Mouse (Mus musculus) forebrain, postnatal 0 days (tissue): Measurements from ENCODE around the gene 4930467E23Rik. TPM values are rescaled to one million over a fixed set of nuclear protein-coding genes. Genes with fewer than 3 reads are reported as not detected.
"Not testable (repeated sequence)": the region's sequence is repeated elsewhere in the genome, so short reads cannot be mapped to it uniquely, and the experiment has no call there.

Experiments used
- ATAC-seq: fragments of 200-750 bp; cut with Nextera tagmentation; 2 replicates; pipeline ENCODE4 v1.8.0; 2017; ENCODE audit warnings: mild to moderate bottlenecking, moderate library complexity
- DNase-seq: peaks from one replicate; pipeline ENCODE4 v3.0.0-alpha.2; 2015
- H3K27ac ChIP-seq: fragments of 300-500 bp; sonication (generic); 2 replicates; pipeline ENCODE4 v1.5.1; 2014; ENCODE audit warnings: low read depth, mild to moderate bottlenecking, antibody characterized with exemption, low read length, moderate library complexity, mixed read lengths
- H3K27me3 ChIP-seq: fragments of 300-500 bp; sonication (generic); 2 replicates; pipeline ENCODE4 v1.6.1; 2014; ENCODE audit warnings: mild to moderate bottlenecking, low read length, mixed read lengths; ENCODE audit not compliant: insufficient read depth
- H3K36me3 ChIP-seq: fragments of 300-500 bp; sonication (generic); 2 replicates; pipeline ENCODE4 v1.6.1; 2014; ENCODE audit warnings: mild to moderate bottlenecking, moderate library complexity; ENCODE audit not compliant: insufficient read depth
- H3K4me1 ChIP-seq: fragments of 300-500 bp; sonication (generic); 2 replicates; pipeline ENCODE4 v1.6.1; 2014; ENCODE audit warnings: antibody characterized with exemption; ENCODE audit not compliant: insufficient read depth
- H3K4me2 ChIP-seq: fragments of 300-500 bp; sonication (generic); 2 replicates; pipeline ENCODE4 v1.6.1; 2014; ENCODE audit warnings: low read depth, mild to moderate bottlenecking, moderate library complexity
- H3K4me3 ChIP-seq: fragments of 300-500 bp; sonication (generic); 2 replicates; pipeline ENCODE4 v1.5.1; 2014; ENCODE audit warnings: low read depth, low read length, mixed read lengths
- H3K9ac ChIP-seq: fragments of 300-500 bp; sonication (generic); 2 replicates; pipeline ENCODE4 v1.6.1; 2014; ENCODE audit warnings: mild to moderate bottlenecking
- H3K9me3 ChIP-seq: fragments of 300-500 bp; sonication (generic); 2 replicates; pipeline ENCODE4 v1.6.1; 2016; ENCODE audit warnings: low read length
- CTCF ChIP-seq: sonication (generic); IDR thresholded peaks from 2 replicates; pipeline ENCODE4 v1.5.1; 2016; ENCODE audit warnings: antibody characterized with exemption, control low read depth, low read depth
- WGBS: fragments of 180-500 bp; shearing (Covaris S2); extraction: QIAGEN DNeasy Blood & Tissue Kit; methylation state at CpG from one replicate; pipeline ENCODE4 v1.1.7; 2014; 5-methylcytosine and 5-hydroxymethylcytosine counted together
- polyA plus RNA-seq: library from polyadenylated mRNA; unstranded; fragments of >200 nt; fragmentation: Nextera tagmentation; extraction: Ambion mirVana; gene quantifications from 2 replicates; pipeline ENCODE4 v1.2.1, GENCODE M21; 2015
- total RNA-seq: library from RNA; depleted of rRNA; stranded (reverse); fragments of >200 nt; gene quantifications from 2 replicates; pipeline ENCODE4 v1.2.3, GENCODE M21; 2014

Gene 4930467E23Rik
- total and polyA plus RNA-seq, 2 experiments from 2014 or later, result not detected

- not testable (repeated sequence) for H3K36me3 ChIP-seq, ATAC-seq, H3K9ac ChIP-seq, H3K27me3 ChIP-seq, H3K27ac ChIP-seq, H3K4me2 ChIP-seq, H3K4me1 ChIP-seq, H3K9me3 ChIP-seq, DNase-seq, H3K4me3 ChIP-seq
- 81% methylated on average over 2 of the region's 2 CpGs for WGBS
These were observed 27.1 kb upstream of the 4930467E23Rik start for GRCm38 (mm10) chr8:19702276-19702675.

DNA sequence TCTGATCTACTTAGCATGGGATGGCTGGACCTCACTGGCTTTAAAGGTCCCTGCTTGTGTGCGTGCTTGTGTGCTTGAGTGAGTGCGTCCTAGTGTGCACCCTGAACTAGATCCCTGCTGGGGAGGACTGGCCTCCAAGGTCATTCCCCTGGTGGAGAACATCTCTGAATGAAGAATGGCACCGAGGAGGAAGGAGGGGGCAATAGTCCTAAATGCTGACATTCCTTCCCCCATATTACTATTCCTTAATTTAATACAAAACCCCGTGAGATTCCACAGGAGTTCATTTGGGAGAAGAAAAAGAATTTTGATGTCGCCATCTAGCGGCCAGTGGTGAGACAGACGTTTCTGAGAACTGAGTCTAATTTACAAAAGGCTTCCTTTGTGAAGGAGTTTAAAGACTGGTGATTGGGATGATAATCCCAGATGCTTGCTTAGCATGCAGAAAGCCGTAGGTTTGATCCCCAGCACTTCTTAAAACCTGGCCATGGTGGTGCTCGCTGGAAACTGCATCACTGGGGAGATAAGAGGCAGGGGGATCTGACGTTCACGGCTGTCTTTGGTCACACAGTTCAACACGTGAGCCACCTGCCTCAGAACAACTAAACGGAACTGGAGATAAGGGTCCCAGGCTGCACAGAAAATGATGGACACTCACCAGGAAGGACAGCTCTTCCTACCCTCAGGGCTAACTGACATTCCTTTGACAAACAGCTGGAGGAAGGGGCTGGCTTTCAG lies 26.2 kb upstream of the 4930467E23Rik start:
- not testable (repeated sequence) for H3K4me2 ChIP-seq, H3K4me1 ChIP-seq, H3K27ac ChIP-seq, H3K9me3 ChIP-seq, H3K9ac ChIP-seq, H3K36me3 ChIP-seq, H3K27me3 ChIP-seq, H3K4me3 ChIP-seq
- DNase-seq (peak; percentile 95), ATAC-seq (peak; percentile 89)
- WGBS, result 44% methylated on average over 13 of the region's 13 CpGs
- TF ChIP-seq CTCF, result peak; percentile 61

GRCm38 (mm10) chr8:19703906-19704305 lies 25.5 kb upstream of the 4930467E23Rik start:
- not testable (repeated sequence) for H3K9ac ChIP-seq, DNase-seq, ATAC-seq, H3K4me2 ChIP-seq, H3K27ac ChIP-seq, H3K9me3 ChIP-seq, H3K36me3 ChIP-seq, H3K4me1 ChIP-seq, H3K4me3 ChIP-seq, H3K27me3 ChIP-seq

GRCm38 (mm10) chr8:19704441-19705215 lies 24.7 kb upstream of the 4930467E23Rik start:
- not testable (repeated sequence) for H3K36me3 ChIP-seq, H3K4me3 ChIP-seq
- no CpG with 5 or more reads among the region's 4 CpGs for WGBS

GRCm38 (mm10) chr8:19705216-19705600 lies 24.2 kb upstream of the 4930467E23Rik start:
- not testable (repeated sequence) for H3K36me3 ChIP-seq, H3K9ac ChIP-seq, H3K4me3 ChIP-seq, H3K4me1 ChIP-seq, H3K27me3 ChIP-seq, ATAC-seq, H3K9me3 ChIP-seq, DNase-seq, H3K27ac ChIP-seq, H3K4me2 ChIP-seq
- WGBS, result 84% methylated on average over 9 of the region's 9 CpGs

More at GRCm38 (mm10) chr8:19704441-19705215, 24.7 kb upstream of the 4930467E23Rik start:
- not testable (repeated sequence) for DNase-seq, ATAC-seq, H3K4me1 ChIP-seq, H3K9me3 ChIP-seq, H3K27me3 ChIP-seq, H3K9ac ChIP-seq, H3K27ac ChIP-seq, H3K4me2 ChIP-seq

GRCm38 (mm10) chr8:19706101-19706725 lies 23.2 kb upstream of the 4930467E23Rik start:
- H3K27ac ChIP-seq, H3K27me3 ChIP-seq, ATAC-seq, H3K9ac ChIP-seq, DNase-seq, H3K36me3 ChIP-seq, H3K4me3 ChIP-seq, H3K4me1 ChIP-seq, H3K9me3 ChIP-seq, H3K4me2 ChIP-seq: not testable (repeated sequence)
- 83% methylated on average over 4 of the region's 4 CpGs for WGBS
